Mouse (Mus musculus) ovary, adult 18-20 months (tissue): ENCODE data around the gene Pabpc4.
A peak's percentile ranks its signal among the peaks of the same experiment; 100 is the strongest.

Source experiments
- DNase-seq: peaks from one replicate; pipeline ENCODE4 v3.0.0; 2022; ENCODE audit warnings: low spot score, mixed read lengths

The Pabpc4 gene

DNA sequence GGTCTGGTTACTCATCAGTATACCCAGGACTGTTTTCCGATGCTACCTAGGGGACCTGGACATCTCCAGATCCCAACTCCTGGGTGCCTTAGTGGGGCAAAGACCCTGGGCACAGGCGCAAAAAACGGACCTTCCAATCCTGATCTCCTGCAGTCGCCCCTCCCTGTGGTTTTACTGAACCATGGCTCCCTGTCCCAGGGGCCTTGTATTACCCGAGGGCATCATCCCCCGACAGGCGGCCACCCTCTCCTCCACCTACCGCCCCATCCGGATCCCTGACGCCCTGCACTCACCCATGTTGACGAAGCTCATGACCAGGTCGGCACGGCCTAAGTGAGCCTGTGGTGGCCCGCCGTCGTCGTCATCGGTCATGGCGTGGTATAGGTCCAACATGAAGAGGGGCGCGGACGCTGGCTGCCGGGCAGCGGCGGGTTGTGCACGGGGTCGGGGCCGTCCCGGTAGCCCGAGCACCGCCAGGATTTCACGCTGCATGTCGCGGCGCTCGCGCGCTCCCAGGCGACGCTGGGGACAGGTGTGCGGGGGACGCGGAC is 80.0 kb downstream of the Pabpc4 start:
- DNase-seq, result no peak

DNA sequence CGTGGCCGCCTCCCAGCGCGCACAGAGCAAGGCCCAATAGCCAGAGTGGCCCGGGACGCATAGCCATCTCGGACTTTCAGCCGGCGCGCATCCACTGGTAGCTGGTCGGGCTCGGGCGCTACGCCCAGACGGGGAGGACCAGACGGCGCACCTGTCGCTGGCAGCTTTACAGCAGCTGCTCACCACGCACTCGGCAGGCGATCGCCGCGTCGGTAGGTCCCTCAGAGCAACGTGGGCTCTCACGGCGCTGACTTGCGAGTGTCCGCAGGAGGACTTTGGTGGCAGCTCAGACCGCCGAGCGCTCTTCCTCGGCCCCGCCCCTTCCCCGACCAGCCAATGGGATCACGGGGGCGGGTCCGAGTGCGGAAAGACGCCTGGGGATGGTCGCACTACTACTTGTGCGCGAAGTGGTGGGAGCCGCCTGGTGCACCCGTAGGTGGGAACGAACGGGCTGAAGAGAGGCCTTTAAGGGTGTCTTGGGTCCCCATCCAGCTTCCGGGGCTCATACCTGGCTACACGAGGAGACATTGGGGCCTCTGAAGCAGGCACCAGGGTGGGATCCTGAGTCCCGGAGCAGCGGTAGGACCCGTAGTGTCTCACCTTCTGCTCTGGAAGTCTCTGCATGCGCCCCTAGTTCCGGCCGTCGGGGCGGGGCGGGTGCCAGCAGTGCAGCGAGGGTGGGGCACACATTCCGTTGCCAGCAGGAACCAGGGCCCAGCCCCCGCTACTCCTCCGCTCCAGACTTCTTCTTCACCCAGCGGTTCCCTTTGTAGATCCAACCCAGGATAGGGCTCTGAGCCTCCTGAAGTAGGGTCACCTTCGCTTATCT is 80.7 kb downstream of the Pabpc4 start, which contains the start of gene Bmp8a:
Bmp8a (minus strand) TSS at position 611 of the 829 bp plus-strand sequence.
- DNase-seq, result peak; percentile 46

DNA sequence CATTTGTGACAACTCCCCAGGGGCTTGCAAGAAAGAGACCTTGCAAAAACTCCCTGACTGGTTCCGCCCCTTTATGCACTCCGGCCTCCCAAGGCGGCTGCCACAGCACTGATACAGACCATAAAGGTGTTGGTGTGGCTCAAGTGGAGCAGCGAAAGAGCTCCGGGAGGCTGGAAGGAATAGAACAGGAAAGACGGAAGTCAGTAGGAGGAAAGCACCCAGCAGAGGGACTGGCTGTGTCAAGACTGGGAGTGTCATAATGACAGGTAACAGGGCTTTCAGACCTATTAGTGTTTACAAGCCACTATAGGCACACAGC is 81.3 kb downstream of the Pabpc4 start:
- no peak for DNase-seq
